Mouse (Mus musculus): ENCODE measurements around the gene Bicdl2. TPM values are rescaled to one million over a fixed set of nuclear protein-coding genes. Genes with fewer than 3 reads are reported as not detected.

Bicdl2 gene
- total and polyA plus RNA-seq, 3 experiments = 0.08 to 0.17 TPM; not detected in 1

- no peak overlapping the region for H3K4me3 ChIP-seq (ENCODE audit: control insufficient read depth in 1 of 2, insufficient read depth in 1 of 2, low read depth in 2 of 2, low read length in 2 of 2)
- H3K9ac ChIP-seq (ENCODE audit: control insufficient read depth, low read depth, low read length, poor library complexity, severe bottlenecking) = no peak overlapping the region
- DNase-seq (ENCODE audit: low read depth, low spot score) = no peak
- H3K79me2 ChIP-seq (ENCODE audit: control insufficient read depth, insufficient read depth, low read length, poor library complexity) = no peaks in the 10 kb centered on the region
- H3K9me3 ChIP-seq (replicated peaks; ENCODE audit: insufficient read depth, low read length) = no peaks in the 10 kb centered on the region
- H3K27ac ChIP-seq (ENCODE audit: control insufficient read depth, low read depth, low read length) = no peak overlapping the region
- peaks cover 0 to 2% of the 10 kb centered on the region in 2 experiments; a peak in 3 of 4 replicates for H3K27me3 ChIP-seq (ENCODE audit: control insufficient read depth in 1 of 2, insufficient read depth in 2 of 2, low read length in 2 of 2)
- TF ChIP-seq ZNF384 (IDR thresholded peaks at IDR 0.05; ENCODE audit: low read depth, low read length) (peak; percentile 77), CHD1 (IDR thresholded peaks at IDR 0.05; ENCODE audit: low read depth, low read length) (no peak)
- H3K36me3 ChIP-seq (ENCODE audit: control insufficient read depth in 1 of 2, insufficient read depth in 2 of 2, low read length in 2 of 2) = no peaks in the 10 kb centered on the region
- no peaks in the 10 kb centered on the region for H3K4me1 ChIP-seq (ENCODE audit: control insufficient read depth in 1 of 2, insufficient read depth in 2 of 2, low read length in 2 of 2)
Measured at GRCm38 (mm10) chr17:23658450-23658849, 1.9 kb upstream of the Bicdl2 start.

GRCm38 (mm10) chr17:23660876-23661200 lies 532 bp downstream of the Bicdl2 start:
- H3K27me3 ChIP-seq (ENCODE audit: control insufficient read depth in 1 of 2, insufficient read depth in 2 of 2, low read length in 2 of 2) = no peaks in the 10 kb centered on the region; a peak in 2 of 4 replicates

GRCm38 (mm10) chr17:23661526-23661925 lies 1.2 kb downstream of the Bicdl2 start:
- Histone ChIP-seq H3K36me3 (ENCODE audit: control insufficient read depth in 1 of 2, insufficient read depth in 2 of 2, low read length in 2 of 2) (no peaks in the 10 kb centered on the region), H3K79me2 (ENCODE audit: control insufficient read depth, insufficient read depth, low read length, poor library complexity) (no peaks in the 10 kb centered on the region), H3K9ac (ENCODE audit: control insufficient read depth, low read depth, low read length, poor library complexity, severe bottlenecking) (no peak overlapping the region), H3K4me1 (ENCODE audit: control insufficient read depth in 1 of 2, insufficient read depth in 2 of 2, low read length in 2 of 2) (peaks cover 0 to 4% of the 10 kb centered on the region in 2 experiments; a peak in 2 of 4 replicates), H3K27me3 (ENCODE audit: control insufficient read depth in 1 of 2, insufficient read depth in 2 of 2, low read length in 2 of 2) (no peaks in the 10 kb centered on the region; a peak in 1 of 4 replicates), H3K4me3 (ENCODE audit: control insufficient read depth in 1 of 2, insufficient read depth in 1 of 2, low read depth in 2 of 2, low read length in 2 of 2) (no peak overlapping the region), H3K9me3 (replicated peaks; ENCODE audit: insufficient read depth, low read length) (no peaks in the 10 kb centered on the region), H3K27ac (ENCODE audit: control insufficient read depth, low read depth, low read length) (no peak overlapping the region)
- peak; percentile 32 for DNase-seq (ENCODE audit: low read depth, low spot score)
- TF ChIP-seq MYC (IDR thresholded peaks at IDR 0.05; ENCODE audit: low read depth, low read length) (no peak), RAD21 (IDR thresholded peaks at IDR 0.05; ENCODE audit: low read depth, low read length) (peak; percentile 20), SMC3 (IDR thresholded peaks at IDR 0.05; ENCODE audit: low read depth, low read length) (peak; percentile 61), TAL1 (IDR thresholded peaks at IDR 0.05; ENCODE audit: low read length) (no peak), UBTF (IDR thresholded peaks at IDR 0.05; ENCODE audit: borderline replicate concordance, insufficient read depth, low read depth, low read length) (no peak), USF1 (IDR thresholded peaks at IDR 0.05; ENCODE audit: low read depth, low read length) (no peak), NELFE (IDR thresholded peaks at IDR 0.05; ENCODE audit: low read depth, low read length) (no peak), GABPA (IDR thresholded peaks at IDR 0.05; ENCODE audit: low read depth, low read length) (no peak), RCOR1 (IDR thresholded peaks at IDR 0.05; ENCODE audit: low read depth, low read length) (no peak), CTCF (IDR thresholded peaks at IDR 0.05 in 2 of 3, conservative IDR thresholded peaks at IDR 0.05 in 1 of 3; ENCODE audit: control insufficient read depth in 1 of 3, insufficient read depth in 1 of 3, low read depth in 2 of 3, low read length in 3 of 3, poor library complexity in 1 of 3, severe bottlenecking in 1 of 3) (peak; percentile 68 to 82 (median 71)), CHD1 (IDR thresholded peaks at IDR 0.05; ENCODE audit: low read depth, low read length) (no peak), CHD2 (IDR thresholded peaks at IDR 0.05; ENCODE audit: low read length) (no peak), MAFK (IDR thresholded peaks at IDR 0.05; ENCODE audit: borderline replicate concordance, low read depth, low read length) (no peak), NRF1 (IDR thresholded peaks at IDR 0.05; ENCODE audit: insufficient read depth, low read depth, low read length, poor library complexity, severe bottlenecking) (no peak), JUND (IDR thresholded peaks at IDR 0.05; ENCODE audit: low read depth, low read length) (no peak), MXI1 (IDR thresholded peaks at IDR 0.05; ENCODE audit: low read depth, low read length) (no peak), TBP (IDR thresholded peaks at IDR 0.05; ENCODE audit: low read depth, low read length) (no peak), POLR2A (IDR thresholded peaks at IDR 0.05; ENCODE audit: control insufficient read depth in 1 of 2, insufficient read depth in 1 of 2, low read depth in 1 of 2, low read length in 2 of 2, poor library complexity in 1 of 2) (no peak), MYB (IDR thresholded peaks at IDR 0.05; ENCODE audit: low read depth, low read length) (no peak), POLR2AphosphoS5 (IDR thresholded peaks at IDR 0.05; ENCODE audit: borderline replicate concordance, low read depth, low read length) (no peak), MAX (IDR thresholded peaks at IDR 0.05; ENCODE audit: low read length) (no peak)

More at GRCm38 (mm10) chr17:23660876-23661200, 532 bp downstream of the Bicdl2 start:
- Histone ChIP-seq H3K4me1 (ENCODE audit: control insufficient read depth in 1 of 2, insufficient read depth in 2 of 2, low read length in 2 of 2) (peaks cover 0 to 4% of the 10 kb centered on the region in 2 experiments; a peak in 2 of 4 replicates), H3K79me2 (ENCODE audit: control insufficient read depth, insufficient read depth, low read length, poor library complexity) (no peaks in the 10 kb centered on the region), H3K4me3 (ENCODE audit: control insufficient read depth in 1 of 2, insufficient read depth in 1 of 2, low read depth in 2 of 2, low read length in 2 of 2) (no peak overlapping the region), H3K9me3 (replicated peaks; ENCODE audit: insufficient read depth, low read length) (no peaks in the 10 kb centered on the region), H3K36me3 (ENCODE audit: control insufficient read depth in 1 of 2, insufficient read depth in 2 of 2, low read length in 2 of 2) (no peaks in the 10 kb centered on the region), H3K9ac (ENCODE audit: control insufficient read depth, low read depth, low read length, poor library complexity, severe bottlenecking) (no peak overlapping the region), H3K27ac (ENCODE audit: control insufficient read depth, low read depth, low read length) (no peak overlapping the region)
- TF ChIP-seq POLR2A (IDR thresholded peaks at IDR 0.05; ENCODE audit: control insufficient read depth in 1 of 2, insufficient read depth in 1 of 2, low read depth in 1 of 2, low read length in 2 of 2, poor library complexity in 1 of 2) (no peak), RAD21 (IDR thresholded peaks at IDR 0.05; ENCODE audit: low read depth, low read length) (no peak), RCOR1 (IDR thresholded peaks at IDR 0.05; ENCODE audit: low read depth, low read length) (no peak), GATA1 (IDR thresholded peaks at IDR 0.05; ENCODE audit: low read depth, low read length) (no peak), GABPA (IDR thresholded peaks at IDR 0.05; ENCODE audit: low read depth, low read length) (no peak), NELFE (IDR thresholded peaks at IDR 0.05; ENCODE audit: low read depth, low read length) (no peak), ZKSCAN1 (IDR thresholded peaks at IDR 0.05; ENCODE audit: low read depth, low read length) (no peak), USF2 (IDR thresholded peaks at IDR 0.05; ENCODE audit: borderline replicate concordance in 1 of 2, insufficient read depth in 1 of 2, low read depth in 1 of 2, low read length in 2 of 2) (no peak), TBP (IDR thresholded peaks at IDR 0.05; ENCODE audit: low read depth, low read length) (no peak), MAFK (IDR thresholded peaks at IDR 0.05; ENCODE audit: borderline replicate concordance, low read depth, low read length) (no peak), NRF1 (IDR thresholded peaks at IDR 0.05; ENCODE audit: insufficient read depth, low read depth, low read length, poor library complexity, severe bottlenecking) (no peak), CHD1 (IDR thresholded peaks at IDR 0.05; ENCODE audit: low read depth, low read length) (no peak), SMC3 (IDR thresholded peaks at IDR 0.05; ENCODE audit: low read depth, low read length) (no peak)
- DNase-seq (ENCODE audit: low read depth, low spot score) = no peak
